Mouse (Mus musculus): ENCODE measurements around the gene Cyb5d2. TPM values are rescaled to one million over a fixed set of nuclear protein-coding genes. Genes with fewer than 3 reads are reported as not detected.
"Not testable (repeated sequence)": the region's sequence is repeated elsewhere in the genome, so short reads cannot be mapped to it uniquely, and the experiment has no call there.

The Cyb5d2 gene
- polyA plus RNA-seq, 1 experiment from 2014 or later = 7.5 TPM

- ATAC-seq (ENCODE audit: low FRiP score) = no peak
These were observed 25.1 kb downstream of the Cyb5d2 start for GRCm38 (mm10) chr11:72770816-72771215.

DNA sequence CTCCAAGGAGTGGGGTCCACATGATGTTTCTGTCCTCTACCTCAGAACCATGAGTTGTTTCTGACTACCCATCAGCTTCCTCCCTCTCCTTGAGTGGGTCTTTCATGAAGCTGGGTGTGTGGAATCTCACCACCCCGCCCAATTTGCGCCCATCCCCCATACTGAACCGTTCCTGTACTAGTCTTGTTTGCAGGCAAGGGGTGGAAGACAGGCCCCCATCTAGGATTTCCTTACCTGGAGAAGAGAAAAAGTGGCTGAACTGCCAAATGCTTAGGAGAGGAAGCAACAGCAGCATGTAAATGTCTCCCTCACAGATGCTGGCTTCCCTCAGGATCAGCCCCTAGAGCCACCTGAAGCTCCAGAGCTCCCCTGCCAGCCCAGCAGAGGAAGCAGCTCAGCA is 25.6 kb downstream of the Cyb5d2 start:
- Histone ChIP-seq H3K4me1 (replicated peaks) (0 out of 2 replicates have a peak, but pooled peaks cover 3% of the 10 kb centered on the region), H3K4me2 (no peak overlapping the region), H3K27ac (no peak overlapping the region), H3K36me3 (peaks cover 37% of the 10 kb centered on the region), H3K9me3 (no peaks in the 10 kb centered on the region), H3K9ac (no peak overlapping the region), H3K4me3 (no peak overlapping the region), H3K27me3 (no peaks in the 10 kb centered on the region)
- WGBS = 97% methylated on average over 3 of the region's 3 CpGs
- ATAC-seq (ENCODE audit: low FRiP score) = no peak

More at GRCm38 (mm10) chr11:72770816-72771215, 25.1 kb downstream of the Cyb5d2 start:
- Histone ChIP-seq H3K9ac (no peak overlapping the region), H3K27me3 (no peaks in the 10 kb centered on the region), H3K36me3 (peaks cover 37% of the 10 kb centered on the region), H3K4me1 (replicated peaks) (0 out of 2 replicates have a peak, but pooled peaks cover 3% of the 10 kb centered on the region), H3K27ac (no peak overlapping the region), H3K9me3 (no peaks in the 10 kb centered on the region), H3K4me3 (no peak overlapping the region), H3K4me2 (no peak overlapping the region)
- 85% methylated on average over 5 of the region's 5 CpGs for WGBS

- H3K36me3 ChIP-seq = peaks cover 44% of the 10 kb centered on the region
- 0 out of 2 replicates have a peak, but pooled peaks cover 3% of the 10 kb centered on the region for H3K4me1 ChIP-seq (replicated peaks)
- H3K9me3 ChIP-seq = no peaks in the 10 kb centered on the region
- H3K4me2 ChIP-seq = no peak overlapping the region
- no peak overlapping the region for H3K4me3 ChIP-seq
- H3K27ac ChIP-seq = no peak overlapping the region
- ATAC-seq (ENCODE audit: low FRiP score) = no peak
- WGBS = 98% methylated on average over 3 of the region's 3 CpGs
- no peaks in the 10 kb centered on the region for H3K27me3 ChIP-seq
- no peak overlapping the region for H3K9ac ChIP-seq
These were observed 26.9 kb downstream of the Cyb5d2 start for GRCm38 (mm10) chr11:72769061-72769460.

- no peak overlapping the region for H3K4me3 ChIP-seq
- no peaks in the 10 kb centered on the region for H3K9me3 ChIP-seq
- no peak overlapping the region for H3K27ac ChIP-seq
- WGBS = 98% methylated on average over 8 of the region's 8 CpGs
- H3K4me2 ChIP-seq = no peak overlapping the region
- H3K36me3 ChIP-seq = peaks cover 57% of the 10 kb centered on the region
- no peaks in the 10 kb centered on the region for H3K27me3 ChIP-seq
- ATAC-seq (ENCODE audit: low FRiP score) = no peak
- no peak overlapping the region for H3K9ac ChIP-seq
- H3K4me1 ChIP-seq (replicated peaks) = no peaks in the 10 kb centered on the region
These were observed 28.2 kb downstream of the Cyb5d2 start for GRCm38 (mm10) chr11:72767716-72768115.

DNA sequence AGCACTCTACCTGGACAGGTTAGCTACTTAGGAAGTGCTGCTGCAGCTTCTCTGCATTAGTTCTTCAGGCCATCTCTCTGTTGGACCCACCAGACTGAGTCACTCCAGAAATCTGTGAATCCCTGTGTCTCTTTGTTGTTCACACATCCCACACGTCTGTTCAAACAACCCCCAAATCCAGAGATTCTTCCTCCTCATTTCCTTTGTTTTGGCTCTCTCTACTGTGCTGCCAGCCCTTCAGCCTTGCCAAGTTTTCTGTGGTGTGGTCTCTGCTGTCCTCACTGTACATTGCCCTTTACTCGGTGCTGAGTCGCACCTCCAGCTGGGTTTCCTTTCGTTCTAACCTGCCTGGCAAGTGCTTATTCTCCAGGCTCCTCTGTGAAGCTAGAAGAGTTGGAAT is 31.7 kb downstream of the Cyb5d2 start:
- WGBS = 86% methylated on average over 4 of the region's 4 CpGs
- Histone ChIP-seq H3K4me2 (no peak overlapping the region), H3K4me3 (no peak overlapping the region), H3K27ac (no peak overlapping the region), H3K9ac (no peak overlapping the region), H3K36me3 (peaks cover 74% of the 10 kb centered on the region), H3K27me3 (no peaks in the 10 kb centered on the region), H3K9me3 (no peaks in the 10 kb centered on the region), H3K4me1 (replicated peaks) (no peaks in the 10 kb centered on the region)
- ATAC-seq (ENCODE audit: low FRiP score) = no peak

DNA sequence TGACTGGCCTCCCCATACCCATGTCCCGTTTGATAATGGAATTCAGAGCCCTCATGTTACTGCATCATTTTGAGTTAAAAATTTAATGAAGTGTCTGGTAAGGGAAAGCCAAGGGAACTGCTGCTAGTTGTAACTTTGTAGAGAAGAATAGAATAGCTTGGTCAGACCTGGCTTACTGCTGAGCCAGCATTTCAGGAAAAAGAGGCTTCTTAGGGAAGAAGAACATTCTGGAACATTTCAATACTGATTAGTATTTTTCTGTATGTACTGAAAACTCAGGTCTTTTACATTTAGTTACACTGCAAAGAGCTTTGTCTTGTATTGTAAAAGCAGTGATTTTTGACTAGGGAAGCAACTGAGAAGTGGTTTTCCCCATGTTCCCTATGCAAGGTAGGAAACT is 35.2 kb downstream of the Cyb5d2 start:
- Histone ChIP-seq H3K9ac (no peak overlapping the region), H3K27me3 (no peaks in the 10 kb centered on the region), H3K36me3 (peaks cover 88% of the 10 kb centered on the region), H3K4me2 (no peak overlapping the region), H3K4me1 (replicated peaks) (no peaks in the 10 kb centered on the region), H3K4me3 (no peak overlapping the region), H3K9me3 (no peaks in the 10 kb centered on the region), H3K27ac (no peak overlapping the region)
- WGBS = 87% methylated on average over 1 of the region's 1 CpGs
- ATAC-seq (ENCODE audit: low FRiP score) = no peak

GRCm38 (mm10) chr11:72759581-72759980 is 36.4 kb downstream of the Cyb5d2 start:
- Histone ChIP-seq H3K9me3 (no peaks in the 10 kb centered on the region), H3K4me1 (replicated peaks) (no peaks in the 10 kb centered on the region), H3K27me3 (no peaks in the 10 kb centered on the region), H3K36me3 (peaks cover 95% of the 10 kb centered on the region), H3K4me2 (no peak overlapping the region), H3K27ac (no peak overlapping the region), H3K9ac (no peak overlapping the region), H3K4me3 (no peak overlapping the region)
- ATAC-seq (ENCODE audit: low FRiP score) = no peak
- WGBS = 96% methylated on average over 6 of the region's 6 CpGs

DNA sequence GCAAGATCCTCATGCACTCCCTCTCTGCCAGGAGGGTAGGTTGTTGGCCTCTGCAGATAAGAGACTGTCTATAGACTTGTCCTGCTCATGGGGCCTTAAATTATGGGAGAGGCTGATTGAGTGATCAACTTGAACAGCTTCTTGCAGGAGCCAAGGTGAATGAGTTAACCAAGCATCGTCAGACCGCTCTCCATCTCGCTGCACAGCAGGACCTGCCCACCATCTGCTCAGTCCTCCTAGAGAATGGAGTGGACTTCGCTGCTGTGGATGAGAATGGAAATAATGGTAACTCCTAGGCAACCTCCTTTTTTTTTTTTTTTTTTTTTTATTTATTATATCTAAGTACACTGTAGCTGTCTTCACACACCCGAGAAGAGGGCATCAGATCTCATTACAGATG is 37.6 kb downstream of the Cyb5d2 start:
- Histone ChIP-seq H3K27ac (no peak overlapping the region), H3K4me1 (replicated peaks) (no peaks in the 10 kb centered on the region), H3K4me3 (no peak overlapping the region), H3K36me3 (peaks cover 94% of the 10 kb centered on the region), H3K4me2 (no peak overlapping the region), H3K9me3 (no peaks in the 10 kb centered on the region), H3K27me3 (no peaks in the 10 kb centered on the region), H3K9ac (no peak overlapping the region)
- WGBS = 94% methylated on average over 5 of the region's 5 CpGs
- no peak for ATAC-seq (ENCODE audit: low FRiP score)

DNA sequence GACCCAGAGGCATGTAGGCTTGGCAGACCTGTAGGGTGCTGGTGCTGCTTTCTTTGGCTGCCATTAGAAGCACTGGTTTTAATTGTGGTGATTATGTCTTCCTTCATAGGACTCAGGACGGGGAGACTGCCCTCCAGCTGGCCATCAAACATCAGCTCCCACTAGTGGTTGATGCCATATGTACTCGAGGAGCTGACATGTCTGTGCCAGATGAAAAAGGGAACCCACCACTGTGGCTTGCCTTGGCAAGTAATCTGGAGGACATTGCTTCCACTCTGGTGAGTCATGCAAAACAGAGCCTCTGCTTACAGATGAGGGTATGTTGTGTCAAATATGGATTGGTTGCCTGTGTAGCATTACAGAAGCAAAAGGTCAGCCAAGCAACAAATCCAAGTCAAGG is 44.0 kb downstream of the Cyb5d2 start:
- Histone ChIP-seq H3K9me3 (no peaks in the 10 kb centered on the region), H3K4me3 (no peak overlapping the region), H3K9ac (no peak overlapping the region), H3K4me1 (replicated peaks) (no peaks in the 10 kb centered on the region), H3K27ac (no peak overlapping the region), H3K4me2 (no peak overlapping the region), H3K36me3 (peaks cover 91% of the 10 kb centered on the region), H3K27me3 (no peaks in the 10 kb centered on the region)
- WGBS = 44% methylated on average over 2 of the region's 2 CpGs
- ATAC-seq (ENCODE audit: low FRiP score) = no peak

- WGBS = 96% methylated on average over 1 of the region's 1 CpGs
- H3K4me1 ChIP-seq (replicated peaks) = no peaks in the 10 kb centered on the region; the same call in 1 of the 2 replicates
- no peak for ATAC-seq (ENCODE audit: low FRiP score)
- H3K4me2 ChIP-seq = no peak overlapping the region
- H3K9ac ChIP-seq = no peak overlapping the region
- no peak overlapping the region for H3K27ac ChIP-seq
- no peaks in the 10 kb centered on the region for H3K27me3 ChIP-seq
- H3K4me3 ChIP-seq = no peak overlapping the region
- H3K36me3 ChIP-seq = peaks cover 60% of the 10 kb centered on the region
- no peaks in the 10 kb centered on the region for H3K9me3 ChIP-seq
These were observed 56.9 kb downstream of the Cyb5d2 start for GRCm38 (mm10) chr11:72739048-72739447.

- ATAC-seq (ENCODE audit: low FRiP score) = not testable (repeated sequence)
These were observed 58.4 kb downstream of the Cyb5d2 start for GRCm38 (mm10) chr11:72737517-72737916.

DNA sequence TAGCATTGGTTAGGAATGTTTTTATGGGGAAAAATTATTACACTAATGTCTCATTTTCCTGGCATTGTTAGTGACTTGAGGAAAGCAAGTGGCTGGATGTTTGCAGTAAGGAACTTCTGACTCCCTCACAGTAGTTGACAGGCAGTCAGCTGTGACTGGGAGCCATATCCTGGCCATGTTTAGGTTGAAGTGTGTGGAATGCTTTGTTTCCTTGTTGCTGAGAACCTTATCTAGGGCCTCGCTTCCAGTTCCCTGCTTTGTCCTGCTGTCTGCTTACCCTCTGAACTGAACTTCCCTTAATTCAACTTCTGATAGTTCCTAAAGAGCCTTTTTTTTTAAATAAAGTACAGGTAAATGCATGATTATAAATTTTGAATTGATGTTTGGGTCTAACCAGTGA is 59.6 kb downstream of the Cyb5d2 start:
- ATAC-seq (ENCODE audit: low FRiP score) = no peak
- Histone ChIP-seq H3K4me1 (replicated peaks) (no peaks in the 10 kb centered on the region; the same call in 1 of the 2 replicates), H3K36me3 (peaks cover 66% of the 10 kb centered on the region), H3K9me3 (no peaks in the 10 kb centered on the region), H3K4me2 (no peak overlapping the region), H3K27me3 (no peaks in the 10 kb centered on the region), H3K27ac (no peak overlapping the region), H3K4me3 (no peak overlapping the region), H3K9ac (no peak overlapping the region)
- 72% methylated on average over 1 of the region's 1 CpGs for WGBS

More at GRCm38 (mm10) chr11:72737517-72737916, 58.4 kb downstream of the Cyb5d2 start:
- H3K4me2 ChIP-seq; H3K4me3 ChIP-seq; H3K4me1 ChIP-seq (replicated peaks); H3K9ac ChIP-seq; H3K9me3 ChIP-seq; H3K27me3 ChIP-seq; H3K27ac ChIP-seq: not testable (repeated sequence)
- H3K36me3 ChIP-seq = peaks cover 59% of the 10 kb centered on the region
- WGBS = 90% methylated on average over 5 of the region's 5 CpGs

GRCm38 (mm10) chr11:72735519-72735860 is 60.5 kb downstream of the Cyb5d2 start:
- peaks cover 68% of the 10 kb centered on the region for H3K36me3 ChIP-seq
- H3K9me3 ChIP-seq = no peaks in the 10 kb centered on the region
- H3K4me2 ChIP-seq = no peak overlapping the region
- no peak overlapping the region for H3K27ac ChIP-seq
- H3K4me1 ChIP-seq (replicated peaks) = no peaks in the 10 kb centered on the region; the same call in 1 of the 2 replicates
- H3K27me3 ChIP-seq = no peaks in the 10 kb centered on the region
- no peak overlapping the region for H3K4me3 ChIP-seq
- no peak overlapping the region for H3K9ac ChIP-seq
- 66% methylated on average over 2 of the region's 2 CpGs for WGBS
- no peak for ATAC-seq (ENCODE audit: low FRiP score)
